Mouse (Mus musculus): ENCODE results near the gene Fxr2. TPM values are rescaled to one million over a fixed set of nuclear protein-coding genes. Genes with fewer than 3 reads are reported as not detected.
A peak's percentile ranks its signal among the peaks of the same experiment; 100 is the strongest.
"Not testable (repeated sequence)": the region's sequence is repeated elsewhere in the genome, so short reads cannot be mapped to it uniquely, and the experiment has no call there.

The Fxr2 gene
- polyA plus RNA-seq, 1 experiment from 2014 or later, result 37.3 TPM

GRCm38 (mm10) chr11:69692196-69692811 is 59.5 kb downstream of the Fxr2 start:
- H3K4me1 ChIP-seq, result peaks cover 15% of the 10 kb centered on the region
- H3K9me3 ChIP-seq, result no peaks in the 10 kb centered on the region
- no peak overlapping the region for H3K27ac ChIP-seq
- no peaks in the 10 kb centered on the region for H3K36me3 ChIP-seq
- H3K4me2 ChIP-seq (replicated peaks), result no peak overlapping the region
- no peak for ATAC-seq (ENCODE audit: low FRiP score, low read depth)
- H3K27me3 ChIP-seq, result no peaks in the 10 kb centered on the region
- no peak overlapping the region for H3K9ac ChIP-seq
- no peak overlapping the region for H3K4me3 ChIP-seq
- 72% methylated on average over 9 of the region's 9 CpGs for WGBS

- ATAC-seq (ENCODE audit: low FRiP score, low read depth), result no peak
- Histone ChIP-seq H3K9ac (no peak overlapping the region), H3K4me2 (replicated peaks) (no peak overlapping the region), H3K27me3 (no peaks in the 10 kb centered on the region), H3K9me3 (no peaks in the 10 kb centered on the region), H3K4me1 (peaks cover 15% of the 10 kb centered on the region), H3K4me3 (no peak overlapping the region), H3K27ac (no peak overlapping the region), H3K36me3 (no peaks in the 10 kb centered on the region)
- WGBS, result 93% methylated on average over 6 of the region's 6 CpGs
Measured at GRCm38 (mm10) chr11:69692863-69693262, 60.1 kb downstream of the Fxr2 start.

- H3K9me3 ChIP-seq, result no peaks in the 10 kb centered on the region
- no peaks in the 10 kb centered on the region for H3K27me3 ChIP-seq
- H3K27ac ChIP-seq, result no peak overlapping the region
- H3K4me2 ChIP-seq (replicated peaks), result no peak overlapping the region
- peaks cover 15% of the 10 kb centered on the region for H3K4me1 ChIP-seq
- no peak overlapping the region for H3K4me3 ChIP-seq
- H3K9ac ChIP-seq, result no peak overlapping the region
- 55% methylated on average over 11 of the region's 11 CpGs for WGBS
- ATAC-seq (ENCODE audit: low FRiP score, low read depth), result no peak
- no peaks in the 10 kb centered on the region for H3K36me3 ChIP-seq
Measured at GRCm38 (mm10) chr11:69693421-69693965, 60.7 kb downstream of the Fxr2 start.

GRCm38 (mm10) chr11:69695046-69695360 is 62.2 kb downstream of the Fxr2 start:
- peak overlapping the region; percentile 91 for H3K4me2 ChIP-seq (replicated peaks)
- H3K27me3 ChIP-seq, result no peaks in the 10 kb centered on the region
- peak overlapping the region; percentile 79 for H3K9ac ChIP-seq
- peak overlapping the region; percentile 57 for H3K4me3 ChIP-seq
- peak overlapping the region; percentile 81 for H3K27ac ChIP-seq
- peaks cover 15% of the 10 kb centered on the region for H3K4me1 ChIP-seq
- no peaks in the 10 kb centered on the region for H3K36me3 ChIP-seq
- 18% methylated on average over 6 of the region's 6 CpGs for WGBS
- H3K9me3 ChIP-seq, result no peaks in the 10 kb centered on the region
- peak; percentile 58; the same call in 1 of the 2 replicates for ATAC-seq (ENCODE audit: low FRiP score, low read depth)

- Histone ChIP-seq H3K4me1 (peaks cover 15% of the 10 kb centered on the region), H3K9me3 (no peaks in the 10 kb centered on the region), H3K9ac (peak within 1 kb of the TSS; percentile 79), H3K27me3 (no peaks in the 10 kb centered on the region), H3K4me3 (peak within 1 kb of the TSS; percentile 57), H3K36me3 (no peaks in the 10 kb centered on the region), H3K4me2 (replicated peaks) (peak within 1 kb of the TSS; percentile 91), H3K27ac (peak within 1 kb of the TSS; percentile 81)
- under 1% methylated on average over 32 of the region's 41 CpGs for WGBS
- peak; percentile 77 for ATAC-seq (ENCODE audit: low FRiP score, low read depth)
Measured at GRCm38 (mm10) chr11:69695361-69696181, 62.8 kb downstream of the Fxr2 start, which contains the start of the genes Tnfsf12 and Tnfsfm13. Gene Tnfsf12 (minus strand): TSS chr11:69695849. Gene Tnfsfm13 (minus strand): TSS chr11:69696098.

GRCm38 (mm10) chr11:69697396-69697795 is 64.6 kb downstream of the Fxr2 start:
- Histone ChIP-seq H3K36me3 (no peaks in the 10 kb centered on the region), H3K4me1 (peaks cover 15% of the 10 kb centered on the region), H3K4me2 (replicated peaks) (no peak overlapping the region), H3K4me3 (no peak overlapping the region), H3K9ac (no peak overlapping the region), H3K27me3 (no peaks in the 10 kb centered on the region), H3K27ac (no peak overlapping the region), H3K9me3 (no peaks in the 10 kb centered on the region)
- ATAC-seq (ENCODE audit: low FRiP score, low read depth), result no peak
- WGBS, result 90% methylated on average over 3 of the region's 3 CpGs

- no peaks in the 10 kb centered on the region for H3K36me3 ChIP-seq
- 67% methylated on average over 5 of the region's 5 CpGs for WGBS
- H3K4me2 ChIP-seq (replicated peaks), result no peak overlapping the region
- H3K4me1 ChIP-seq, result peaks cover 15% of the 10 kb centered on the region
- H3K27ac ChIP-seq, result no peak overlapping the region
- H3K27me3 ChIP-seq, result no peaks in the 10 kb centered on the region
- no peak overlapping the region for H3K4me3 ChIP-seq
- H3K9ac ChIP-seq, result no peak overlapping the region
- ATAC-seq (ENCODE audit: low FRiP score, low read depth), result no peak
- no peaks in the 10 kb centered on the region for H3K9me3 ChIP-seq
Measured at GRCm38 (mm10) chr11:69698574-69698973, 65.8 kb downstream of the Fxr2 start.

GRCm38 (mm10) chr11:69699595-69699994 is 66.8 kb downstream of the Fxr2 start:
- H3K27ac ChIP-seq, result no peak overlapping the region
- no peaks in the 10 kb centered on the region for H3K36me3 ChIP-seq
- no peak overlapping the region for H3K4me2 ChIP-seq (replicated peaks)
- peaks cover 15% of the 10 kb centered on the region for H3K4me1 ChIP-seq
- no peaks in the 10 kb centered on the region for H3K27me3 ChIP-seq
- 61% methylated on average over 1 of the region's 1 CpGs for WGBS
- no peaks in the 10 kb centered on the region for H3K9me3 ChIP-seq
- no peak for ATAC-seq (ENCODE audit: low FRiP score, low read depth)
- no peak overlapping the region for H3K4me3 ChIP-seq
- H3K9ac ChIP-seq, result no peak overlapping the region

GRCm38 (mm10) chr11:69702886-69703285 is 70.1 kb downstream of the Fxr2 start:
- not testable (repeated sequence) for ATAC-seq (ENCODE audit: low FRiP score, low read depth); H3K27ac ChIP-seq; H3K27me3 ChIP-seq; H3K9ac ChIP-seq; H3K9me3 ChIP-seq; H3K4me2 ChIP-seq (replicated peaks); H3K36me3 ChIP-seq; H3K4me3 ChIP-seq; H3K4me1 ChIP-seq
- WGBS, result 94% methylated on average over 10 of the region's 10 CpGs

MicroRNAs encoded within 50 kb of the gene (microRNA counts, 519-probe panel; counts per million panel counts)
- microRNA mmu-miR-1934 (not detected), microRNA mmu-miR-467f (2,875 counts per million, percentile 46 among the panel's probes with 10 or more counts)

Small RNA genes lying within 50 kb of the gene (microRNA-seq; reads per million reads assigned to microRNA genes)
- 3.0 reads per million, percentile 12 among the genes with 10 or more reads in this experiment for gene Mir1934
- gene Mir467f, result not detected

Other genes with a start within 250 kb of the Fxr2 start
- gene Naa38, start 237.5 kb upstream of the Fxr2 start, polyA plus RNA-seq (2015; fragmentation: Nextera tagmentation; extraction: Ambion mirVana), result 127 and 137 TPM in 2 replicates
- 35.6 and 38.1 TPM in 2 replicates for gene Cyb5d1, start 237.4 kb upstream of the Fxr2 start, polyA plus RNA-seq (2015; fragmentation: Nextera tagmentation; extraction: Ambion mirVana)
- 24.0 and 25.6 TPM in 2 replicates for gene Tmem88, start 234.8 kb upstream of the Fxr2 start, polyA plus RNA-seq (2015; fragmentation: Nextera tagmentation; extraction: Ambion mirVana)
- gene Kdm6b, start 219.3 kb upstream of the Fxr2 start, polyA plus RNA-seq (2015; fragmentation: Nextera tagmentation; extraction: Ambion mirVana), result 47.3 and 49.3 TPM in 2 replicates
- gene Dnah2, start 83.9 kb upstream of the Fxr2 start, polyA plus RNA-seq (2015; fragmentation: Nextera tagmentation; extraction: Ambion mirVana), result 2.2 and 2.4 TPM in 2 replicates
- gene Efnb3, start 72.8 kb upstream of the Fxr2 start, polyA plus RNA-seq (2015; fragmentation: Nextera tagmentation; extraction: Ambion mirVana), result 45.8 and 47.6 TPM in 2 replicates
- 28.3 and 31.0 TPM in 2 replicates for gene Wrap53, start 52.7 kb upstream of the Fxr2 start, polyA plus RNA-seq (2015; fragmentation: Nextera tagmentation; extraction: Ambion mirVana)
- gene Trp53, start 52.6 kb upstream of the Fxr2 start, polyA plus RNA-seq (2015; fragmentation: Nextera tagmentation; extraction: Ambion mirVana), result 158 and 161 TPM in 2 replicates
- 5.7 and 6.0 TPM in 2 replicates for gene Atp1b2, start 27.0 kb upstream of the Fxr2 start, polyA plus RNA-seq (2015; fragmentation: Nextera tagmentation; extraction: Ambion mirVana)
- 0.22 TPM in 1 of 2 replicates, not detected in the other for gene Shbg, start 15.1 kb upstream of the Fxr2 start, polyA plus RNA-seq (2015; fragmentation: Nextera tagmentation; extraction: Ambion mirVana)
- gene Sat2, start 11.0 kb upstream of the Fxr2 start, polyA plus RNA-seq (2015; fragmentation: Nextera tagmentation; extraction: Ambion mirVana), result 24.1 and 28.0 TPM in 2 replicates
- gene Sox15, start 22.3 kb downstream of the Fxr2 start, polyA plus RNA-seq (2015; fragmentation: Nextera tagmentation; extraction: Ambion mirVana), result 0.57 and 0.69 TPM in 2 replicates
- gene Mpdu1, start 29.7 kb downstream of the Fxr2 start, polyA plus RNA-seq (2015; fragmentation: Nextera tagmentation; extraction: Ambion mirVana), result 59.3 and 66.8 TPM in 2 replicates
- 12.0 and 14.8 TPM in 2 replicates for gene Cd68, start 33.2 kb downstream of the Fxr2 start, polyA plus RNA-seq (2015; fragmentation: Nextera tagmentation; extraction: Ambion mirVana)
- gene Eif4a1, start 39.4 kb downstream of the Fxr2 start, polyA plus RNA-seq (2015; fragmentation: Nextera tagmentation; extraction: Ambion mirVana), result 560 and 570 TPM in 2 replicates
- 123 and 125 TPM in 2 replicates for gene Senp3, start 49.1 kb downstream of the Fxr2 start, polyA plus RNA-seq (2015; fragmentation: Nextera tagmentation; extraction: Ambion mirVana)
- gene Tnfsf13, start 52.8 kb downstream of the Fxr2 start, polyA plus RNA-seq (2015; fragmentation: Nextera tagmentation; extraction: Ambion mirVana), result 0.33 TPM in 1 of 2 replicates, not detected in the other
- 5.9 and 8.0 TPM in 2 replicates for gene Tnfsf12, start 62.9 kb downstream of the Fxr2 start, polyA plus RNA-seq (2015; fragmentation: Nextera tagmentation; extraction: Ambion mirVana)
- 3.7 and 4.4 TPM in 2 replicates for gene Tnfsfm13, start 63.1 kb downstream of the Fxr2 start, polyA plus RNA-seq (2015; fragmentation: Nextera tagmentation; extraction: Ambion mirVana)
- 27.2 and 28.5 TPM in 2 replicates for gene Polr2a, start 125.6 kb downstream of the Fxr2 start, polyA plus RNA-seq (2015; fragmentation: Nextera tagmentation; extraction: Ambion mirVana)
- gene Slc35g3, start 129.0 kb downstream of the Fxr2 start, polyA plus RNA-seq (2015; fragmentation: Nextera tagmentation; extraction: Ambion mirVana), result not detected in 2 replicates
- 3.2 and 3.4 TPM in 2 replicates for gene Zbtb4, start 132.9 kb downstream of the Fxr2 start, polyA plus RNA-seq (2015; fragmentation: Nextera tagmentation; extraction: Ambion mirVana)
- 23.6 and 27.7 TPM in 2 replicates for gene Chrnb1, start 163.0 kb downstream of the Fxr2 start, polyA plus RNA-seq (2015; fragmentation: Nextera tagmentation; extraction: Ambion mirVana)
- 2.8 and 2.9 TPM in 2 replicates for gene Fgf11, start 168.9 kb downstream of the Fxr2 start, polyA plus RNA-seq (2015; fragmentation: Nextera tagmentation; extraction: Ambion mirVana)
- 2.5 and 2.6 TPM in 2 replicates for gene Tmem102, start 172.6 kb downstream of the Fxr2 start, polyA plus RNA-seq (2015; fragmentation: Nextera tagmentation; extraction: Ambion mirVana)
- gene Gm39566, start 182.3 kb downstream of the Fxr2 start, polyA plus RNA-seq (2015; fragmentation: Nextera tagmentation; extraction: Ambion mirVana), result not detected in 2 replicates
- gene Spem2, start 185.5 kb downstream of the Fxr2 start, polyA plus RNA-seq (2015; fragmentation: Nextera tagmentation; extraction: Ambion mirVana), result not detected in 2 replicates
- 0.18 and 0.24 TPM in 2 replicates for gene Spem1, start 189.2 kb downstream of the Fxr2 start, polyA plus RNA-seq (2015; fragmentation: Nextera tagmentation; extraction: Ambion mirVana)
- 11.5 and 11.8 TPM in 2 replicates for gene Nlgn2, start 204.8 kb downstream of the Fxr2 start, polyA plus RNA-seq (2015; fragmentation: Nextera tagmentation; extraction: Ambion mirVana)
- gene Tmem256, start 205.5 kb downstream of the Fxr2 start, polyA plus RNA-seq (2015; fragmentation: Nextera tagmentation; extraction: Ambion mirVana), result 368 and 376 TPM in 2 replicates
- gene Plscr3, start 213.4 kb downstream of the Fxr2 start, polyA plus RNA-seq (2015; fragmentation: Nextera tagmentation; extraction: Ambion mirVana), result 135 and 140 TPM in 2 replicates
- 1.9 and 2.0 TPM in 2 replicates for gene Tnk1, start 225.7 kb downstream of the Fxr2 start, polyA plus RNA-seq (2015; fragmentation: Nextera tagmentation; extraction: Ambion mirVana)
- 0.51 TPM in 1 of 2 replicates, not detected in the other for gene Tmem95, start 245.0 kb downstream of the Fxr2 start, polyA plus RNA-seq (2015; fragmentation: Nextera tagmentation; extraction: Ambion mirVana)
- gene Kctd11, start 248.4 kb downstream of the Fxr2 start, polyA plus RNA-seq (2015; fragmentation: Nextera tagmentation; extraction: Ambion mirVana), result 4.3 and 4.4 TPM in 2 replicates